Mouse (Mus musculus) ES-Bruce4 (cell line): ENCODE measurements at regions not wholly inside any gene's neighbourhood (a gene's known extent, or its start where the extent isn't known, plus 50 kb on each side); places are given as distances from the start of the nearest gene placed in this dataset.
"Not testable (repeated sequence)": the region's sequence is repeated elsewhere in the genome, so short reads cannot be mapped to it uniquely, and the experiment has no call there.

Source experiments
- H3K27ac ChIP-seq: 2 replicates; pipeline ENCODE4 v1.5.1; 2012; ENCODE audit warnings: low read length, inconsistent platforms; ENCODE audit not compliant: insufficient read depth
- H3K27me3 ChIP-seq: 2 replicates; pipeline ENCODE4 v1.6.1; 2012; ENCODE audit warnings: mild to moderate bottlenecking, low read length, inconsistent platforms; ENCODE audit not compliant: control insufficient read depth, poor library complexity, insufficient read depth, severe bottlenecking
- H3K36me3 ChIP-seq: 2 replicates; pipeline ENCODE4 v1.6.1; 2012; ENCODE audit warnings: inconsistent platforms, mild to moderate bottlenecking, low read length, moderate library complexity; ENCODE audit not compliant: control insufficient read depth, poor library complexity, insufficient read depth, severe bottlenecking
- H3K4me1 ChIP-seq: one replicate; pipeline ENCODE4 v1.8.1; 2011; ENCODE audit warnings: low read length; ENCODE audit not compliant: control insufficient read depth, insufficient read depth
- H3K4me3 ChIP-seq: 2 replicates; pipeline ENCODE4 v1.5.1; 2011; ENCODE audit warnings: low read depth, mild to moderate bottlenecking, low read length
- H3K9ac ChIP-seq: 2 replicates; pipeline ENCODE4 v1.6.1; 2012; ENCODE audit warnings: low read depth, mild to moderate bottlenecking, inconsistent platforms; ENCODE audit not compliant: poor library complexity, severe bottlenecking
- H3K9me3 ChIP-seq: replicated peaks from 2 replicates; pipeline ENCODE4 v1.6.1; 2012; ENCODE audit warnings: mild to moderate bottlenecking, low read length, inconsistent platforms; ENCODE audit not compliant: control insufficient read depth, poor library complexity, insufficient read depth, severe bottlenecking
- CTCF ChIP-seq: IDR thresholded peaks from one replicate; pipeline ENCODE4 v1.8.1; 2011; ENCODE audit warnings: low read depth, low read length
- EP300 ChIP-seq: IDR thresholded peaks from 2 replicates; pipeline ENCODE4 v1.6.1; 2011; ENCODE audit warnings: low read depth, low read length; ENCODE audit not compliant: insufficient read depth
- POLR2A ChIP-seq: IDR thresholded peaks from one replicate; pipeline ENCODE4 v1.8.1; 2011; ENCODE audit warnings: low read length; ENCODE audit not compliant: insufficient read depth

DNA sequence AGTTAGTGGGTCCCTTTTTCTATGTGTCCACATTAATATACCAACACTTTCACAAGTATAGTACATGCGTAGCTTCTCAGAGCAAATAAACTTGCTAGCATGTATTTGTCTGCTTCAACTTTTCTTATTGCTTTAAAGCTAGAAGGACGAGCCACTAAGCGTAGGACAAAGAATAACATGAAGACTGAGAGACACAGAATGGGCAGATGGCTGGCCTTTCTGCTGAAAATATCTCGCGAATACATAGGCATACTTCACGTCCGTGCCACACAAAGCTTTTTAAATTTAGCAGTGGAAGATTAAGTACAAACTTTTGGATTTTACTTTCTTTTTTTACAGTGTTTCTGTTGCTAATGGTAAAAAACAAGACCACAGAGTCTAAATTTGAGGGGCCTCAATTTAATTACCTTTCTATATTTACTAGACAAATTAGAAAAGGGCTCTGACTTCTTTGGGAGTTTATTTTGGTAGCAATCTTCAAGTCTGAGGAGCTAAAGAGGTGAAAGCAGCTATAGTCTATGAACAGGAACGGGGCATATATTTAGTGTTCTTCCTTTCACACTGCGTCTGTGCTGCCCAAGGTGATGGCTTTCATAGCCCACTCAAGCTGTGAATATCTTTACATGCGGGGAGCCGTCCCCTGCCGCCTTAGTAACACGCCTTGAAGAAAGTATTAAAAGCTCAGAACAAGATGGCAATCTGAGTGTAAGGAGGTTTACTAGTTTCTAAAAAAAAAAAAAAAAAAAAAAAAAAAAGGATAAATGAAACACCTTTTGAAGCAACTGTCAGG is 145.7 kb upstream of the Nwd2 start:
- Histone ChIP-seq H3K9ac (no peak overlapping the region), H3K27me3 (no peaks in the 10 kb centered on the region), H3K4me1 (no peaks in the 10 kb centered on the region), H3K36me3 (no peaks in the 10 kb centered on the region), H3K9me3 (no peaks in the 10 kb centered on the region; the same call in 1 of the 2 replicates), H3K27ac (no peak overlapping the region), H3K4me3 (no peak overlapping the region)
- TF ChIP-seq EP300 (no peak), POLR2A (no peak), CTCF (no peak)

DNA sequence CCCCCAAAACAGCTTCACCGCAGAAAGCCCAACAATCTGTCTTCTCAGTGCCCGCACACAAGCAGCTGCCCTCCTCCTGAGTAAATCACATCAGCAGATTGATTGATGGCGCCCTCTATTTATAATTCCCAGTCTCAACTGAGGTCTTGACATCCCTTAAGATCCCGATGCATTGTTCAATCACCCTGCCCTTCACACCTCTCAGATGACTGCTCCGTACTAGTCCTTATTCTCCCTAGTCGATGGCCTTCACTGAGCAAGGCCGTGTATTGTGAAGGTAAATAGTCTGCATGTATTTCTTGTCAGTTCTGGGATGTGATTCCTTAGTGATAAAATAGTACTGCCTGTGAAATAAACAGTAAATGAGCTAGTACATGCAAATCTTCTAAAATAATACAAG is 114.7 kb upstream of the Nwd2 start:
- no peaks in the 10 kb centered on the region for H3K4me1 ChIP-seq
- H3K36me3 ChIP-seq, result no peaks in the 10 kb centered on the region
- no peak overlapping the region for H3K27ac ChIP-seq
- no peak overlapping the region for H3K4me3 ChIP-seq
- no peaks in the 10 kb centered on the region for H3K9me3 ChIP-seq
- H3K9ac ChIP-seq, result no peak overlapping the region
- no peak for TF ChIP-seq POLR2A
- TF ChIP-seq CTCF, result no peak
- TF ChIP-seq EP300, result no peak
- no peaks in the 10 kb centered on the region for H3K27me3 ChIP-seq

DNA sequence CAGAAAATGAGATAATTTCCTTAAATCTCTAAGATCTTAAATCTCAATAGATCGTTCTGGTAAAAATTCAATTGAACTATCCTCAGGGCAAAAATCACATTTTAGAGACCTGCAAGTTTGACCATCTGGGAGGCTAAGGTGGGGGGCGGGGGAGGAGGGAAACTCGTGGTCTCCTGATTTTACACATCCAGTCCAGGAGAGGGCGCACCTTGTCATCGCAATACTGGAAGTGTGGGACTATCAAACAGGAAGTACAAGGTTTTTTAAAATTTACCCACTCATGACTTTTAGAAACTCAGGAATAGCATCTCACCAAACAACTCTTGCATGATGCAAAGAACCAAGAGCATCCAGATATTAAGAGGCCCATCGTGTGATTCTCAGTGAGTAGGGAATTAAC is 108.4 kb upstream of the Nwd2 start:
- no peaks in the 10 kb centered on the region for H3K4me1 ChIP-seq
- H3K36me3 ChIP-seq, result no peaks in the 10 kb centered on the region
- H3K27ac ChIP-seq, result no peak overlapping the region
- no peak overlapping the region for H3K9ac ChIP-seq
- no peak for TF ChIP-seq EP300
- peak; percentile 27 for TF ChIP-seq CTCF
- no peak for TF ChIP-seq POLR2A
- no peak overlapping the region for H3K4me3 ChIP-seq
- H3K27me3 ChIP-seq, result no peaks in the 10 kb centered on the region
- H3K9me3 ChIP-seq, result no peaks in the 10 kb centered on the region

GRCm38 (mm10) chr5:63545482-63545881 is 103.4 kb upstream of the Nwd2 start:
- Histone ChIP-seq H3K27ac (no peak overlapping the region), H3K4me3 (no peak overlapping the region), H3K36me3 (no peaks in the 10 kb centered on the region), H3K4me1 (no peaks in the 10 kb centered on the region), H3K9me3 (no peaks in the 10 kb centered on the region), H3K9ac (no peak overlapping the region), H3K27me3 (no peaks in the 10 kb centered on the region)
- TF ChIP-seq EP300, result no peak
- no peak for TF ChIP-seq POLR2A
- no peak for TF ChIP-seq CTCF

- H3K4me3 ChIP-seq, H3K4me1 ChIP-seq: not testable (repeated sequence)
Measured at GRCm38 (mm10) chr5:63565891-63566290, 83.0 kb upstream of the Nwd2 start.

GRCm38 (mm10) chr5:63575401-63575800 is 73.5 kb upstream of the Nwd2 start:
- no peaks in the 10 kb centered on the region for H3K36me3 ChIP-seq
- H3K9ac ChIP-seq, result no peak overlapping the region
- no peaks in the 10 kb centered on the region for H3K4me1 ChIP-seq
- H3K4me3 ChIP-seq, result no peak overlapping the region
- peaks cover 6% of the 10 kb centered on the region; the same call in 1 of the 2 replicates for H3K9me3 ChIP-seq
- TF ChIP-seq POLR2A, result no peak
- peak overlapping the region; percentile 19; the same call in 1 of the 2 replicates for H3K27ac ChIP-seq
- no peaks in the 10 kb centered on the region for H3K27me3 ChIP-seq

More at GRCm38 (mm10) chr5:63565891-63566290, 83.0 kb upstream of the Nwd2 start:
- H3K36me3 ChIP-seq, H3K27ac ChIP-seq, H3K27me3 ChIP-seq, H3K9ac ChIP-seq: not testable (repeated sequence)
- peaks cover 17% of the 10 kb centered on the region; the same call in 1 of the 2 replicates for H3K9me3 ChIP-seq
